ENCODE assay signal across 8 mouse cellular contexts in the genomic region with DNA sequence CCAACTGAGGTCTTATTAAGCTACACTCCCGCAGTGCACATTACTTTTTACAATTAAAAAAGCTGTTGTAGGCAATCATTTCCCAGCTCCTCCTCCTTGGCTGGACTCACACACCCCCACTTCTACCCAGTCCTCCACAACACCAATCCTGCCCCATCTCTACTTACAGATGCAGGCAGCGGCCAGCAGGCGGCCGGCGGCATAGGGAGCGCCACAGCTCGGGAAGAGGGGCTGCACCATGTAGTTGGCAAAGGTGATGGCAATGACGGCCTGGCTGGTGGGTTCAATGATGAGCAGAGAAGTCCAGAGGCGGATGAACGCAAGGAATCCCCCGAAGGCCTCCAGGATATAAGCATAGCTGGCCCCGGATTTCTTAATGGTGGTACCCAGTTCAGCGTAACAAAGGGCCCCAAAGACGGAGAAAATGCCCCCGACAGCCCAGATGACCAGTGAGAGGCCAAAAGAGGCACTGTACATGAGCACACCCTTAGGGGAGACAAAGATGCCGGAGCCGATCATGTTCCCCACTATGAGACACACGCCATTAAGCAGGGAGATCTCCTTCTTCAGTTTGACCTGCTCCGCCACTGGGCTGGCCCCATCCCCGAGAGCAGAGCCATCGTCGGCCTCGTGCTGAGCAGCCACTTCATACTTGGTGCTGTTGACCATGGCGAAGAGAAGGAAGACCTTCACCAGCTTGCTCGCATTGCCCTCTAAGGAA. TPM values are rescaled to one million over a fixed set of nuclear protein-coding genes. Genes with fewer than 3 reads are reported as not detected.
DNase-seq lines count a peak whose midpoint lies in the region; ATAC-seq and TF ChIP-seq lines count a peak whose summit lies in the region.
"Had no signal": no experiment of that assay in that cellular context is flagged by ENCODE, and none has a peak within 500 bp of the region (broad histone marks: within the 10 kb centered on the region; RNA-seq: fewer than 3 reads in every experiment).

No protein-coding gene starts in this region.

- no peaks in the 10 kb centered on the region for H3K36me3 ChIP-seq in hindbrain, embryonic 15.5 days
- H3K36me3 ChIP-seq in hindbrain, embryonic 16.5 days (ENCODE audit: control insufficient read depth, insufficient read depth, low read length), result no peaks in the 10 kb centered on the region
- peaks cover 12% of the 10 kb centered on the region; the same call in 1 of the 2 replicates for H3K36me3 ChIP-seq in intestine, postnatal 0 days (ENCODE audit: control insufficient read depth, insufficient read depth)
- H3K36me3 ChIP-seq in liver, embryonic 16.5 days (ENCODE audit: control insufficient read depth, insufficient read depth), result no peaks in the 10 kb centered on the region
- H3K36me3 ChIP-seq: forebrain, embryonic 15.5 days had no signal

- peak; percentile 45 for DNase-seq in R1 (ENCODE audit: low read depth, low spot score)
- no peak for DNase-seq in urinary bladder, postnatal 14 days (ENCODE audit: low spot score)
- DNase-seq in gastrocnemius, adult 8-10 months (ENCODE audit: low spot score in 2 of 2), result no peak

- no peak overlapping the region for H3K4me3 ChIP-seq in hindbrain, embryonic 15.5 days
- H3K4me3 ChIP-seq in hindbrain, embryonic 16.5 days (ENCODE audit: low read length), result no peak overlapping the region
- H3K4me3 ChIP-seq in intestine, postnatal 0 days (ENCODE audit: low read depth, low read length), result peak overlapping the region; percentile 46
- H3K4me3 ChIP-seq in liver, embryonic 16.5 days (ENCODE audit: low read depth, low read length), result 0 out of 2 replicates have a peak overlapping the region, but pooled peaks have one; percentile 2
- H3K4me3 ChIP-seq: forebrain, embryonic 15.5 days had no signal

- H3K4me2 ChIP-seq in hindbrain, embryonic 15.5 days, result no peak overlapping the region
- no peak overlapping the region for H3K4me2 ChIP-seq in hindbrain, embryonic 16.5 days (ENCODE audit: low read length)
- peak overlapping the region; percentile 70 for H3K4me2 ChIP-seq in intestine, postnatal 0 days (replicated peaks; ENCODE audit: low read depth)
- no peak overlapping the region for H3K4me2 ChIP-seq in liver, embryonic 16.5 days (ENCODE audit: low read depth, low read length)
- H3K4me2 ChIP-seq: forebrain, embryonic 15.5 days had no signal

- H3K4me1 ChIP-seq in hindbrain, embryonic 15.5 days (replicated peaks), result 0 out of 2 replicates have a peak, but pooled peaks cover 6% of the 10 kb centered on the region
- no peaks in the 10 kb centered on the region for H3K4me1 ChIP-seq in hindbrain, embryonic 16.5 days (ENCODE audit: control insufficient read depth, insufficient read depth, low read depth, low read length)
- peaks cover 2% of the 10 kb centered on the region; the same call in 1 of the 2 replicates for H3K4me1 ChIP-seq in intestine, postnatal 0 days (replicated peaks; ENCODE audit: control insufficient read depth, insufficient read depth, low read length)
- H3K4me1 ChIP-seq in liver, embryonic 16.5 days (ENCODE audit: control insufficient read depth, low read depth, low read length), result peaks cover 16% of the 10 kb centered on the region
- H3K4me1 ChIP-seq: forebrain, embryonic 15.5 days had no signal

- no peak overlapping the region for H3K27ac ChIP-seq in hindbrain, embryonic 15.5 days (replicated peaks)
- no peak overlapping the region for H3K27ac ChIP-seq in hindbrain, embryonic 16.5 days (ENCODE audit: low read depth, low read length)
- peak overlapping the region; percentile 95 for H3K27ac ChIP-seq in intestine, postnatal 0 days (ENCODE audit: low read depth, low read length)
- no peak overlapping the region for H3K27ac ChIP-seq in liver, embryonic 16.5 days (ENCODE audit: low read length)
- H3K27ac ChIP-seq: forebrain, embryonic 15.5 days had no signal

- H3K9me3 ChIP-seq in hindbrain, embryonic 15.5 days, result no peaks in the 10 kb centered on the region
- H3K9me3 ChIP-seq in hindbrain, embryonic 16.5 days (ENCODE audit: control insufficient read depth, low read length), result no peaks in the 10 kb centered on the region
- H3K9me3 ChIP-seq in intestine, postnatal 0 days (ENCODE audit: control insufficient read depth), result no peaks in the 10 kb centered on the region
- no peaks in the 10 kb centered on the region for H3K9me3 ChIP-seq in liver, embryonic 16.5 days (replicated peaks; ENCODE audit: control insufficient read depth, low read length)
- H3K9me3 ChIP-seq: forebrain, embryonic 15.5 days had no signal

- H3K27me3 ChIP-seq in hindbrain, embryonic 15.5 days, result peaks cover 4% of the 10 kb centered on the region; the same call in 1 of the 2 replicates
- no peaks in the 10 kb centered on the region for H3K27me3 ChIP-seq in hindbrain, embryonic 16.5 days (replicated peaks; ENCODE audit: control insufficient read depth, insufficient read depth, low read length)
- no peaks in the 10 kb centered on the region for H3K27me3 ChIP-seq in intestine, postnatal 0 days (replicated peaks; ENCODE audit: control insufficient read depth, insufficient read depth, low read length)
- H3K27me3 ChIP-seq in liver, embryonic 16.5 days (ENCODE audit: control insufficient read depth, insufficient read depth, low read depth, low read length), result no peaks in the 10 kb centered on the region
- H3K27me3 ChIP-seq: forebrain, embryonic 15.5 days had no signal

- TF ChIP-seq CTCF in intestine, postnatal 0 days (IDR thresholded peaks at IDR 0.05; ENCODE audit: low read depth), result peak; percentile 76

- WGBS in hindbrain, embryonic 15.5 days, result 83% methylated on average over 25 of the region's 25 CpGs
- 81% methylated on average over 25 of the region's 25 CpGs for WGBS in hindbrain, embryonic 16.5 days
- 51% methylated on average over 25 of the region's 25 CpGs for WGBS in intestine, postnatal 0 days
- WGBS in liver, embryonic 16.5 days (ENCODE audit: insufficient replicate concordance), result 75% methylated on average over 25 of the region's 25 CpGs

- 0 out of 2 replicates have a peak, but pooled peaks have one; percentile 7 for ATAC-seq in hindbrain, embryonic 15.5 days (ENCODE audit: low FRiP score, low read depth)
- no peak for ATAC-seq in hindbrain, embryonic 16.5 days
- no peak; the same call in 1 of the 2 replicates for ATAC-seq in intestine, postnatal 0 days
- ATAC-seq in liver, embryonic 16.5 days (ENCODE audit: low read depth), result no peak
- ATAC-seq: forebrain, embryonic 15.5 days had no signal

- no peak overlapping the region for H3K9ac ChIP-seq in hindbrain, embryonic 15.5 days
- no peak overlapping the region for H3K9ac ChIP-seq in hindbrain, embryonic 16.5 days (ENCODE audit: low read depth, low read length)
- peak overlapping the region; percentile 71 for H3K9ac ChIP-seq in intestine, postnatal 0 days (ENCODE audit: low read depth, low read length)
- H3K9ac ChIP-seq in liver, embryonic 16.5 days (ENCODE audit: low read depth, low read length), result no peak overlapping the region
- H3K9ac ChIP-seq: forebrain, embryonic 15.5 days had no signal

RNA-seq across cellular contexts. Expression of a gene that starts 9.1 kb away (rescaled TPM):
- polyA plus RNA-seq in hindbrain, embryonic 15.5 days (2015; fragmentation: Nextera tagmentation; extraction: Ambion mirVana), result 4.5 and 5.9 TPM in 2 replicates
- polyA plus RNA-seq in hindbrain, embryonic 16.5 days (2015; fragmentation: Nextera tagmentation; extraction: Ambion mirVana), result 4.9 and 5.9 TPM in 2 replicates
- polyA plus RNA-seq in intestine, postnatal 0 days (2015; fragmentation: Nextera tagmentation; extraction: Ambion mirVana), result 188 TPM in 2 replicates
- polyA plus RNA-seq in liver, embryonic 16.5 days (2015; fragmentation: Nextera tagmentation; extraction: Ambion mirVana), result 9.5 and 10.5 TPM in 2 replicates
- 1 to 10 TPM in 2 of 4 experiments, under 1 TPM in 2; 0.46 to 1.9 (median 0.89) TPM for total RNA-seq in gastrocnemius, adult 8-10 months (2022)

RNA-seq across cellular contexts. Expression of a gene that starts 18.2 kb away (rescaled TPM):
- polyA plus RNA-seq in hindbrain, embryonic 15.5 days (2015; fragmentation: Nextera tagmentation; extraction: Ambion mirVana), result 241 and 251 TPM in 2 replicates
- polyA plus RNA-seq in hindbrain, embryonic 16.5 days (2015; fragmentation: Nextera tagmentation; extraction: Ambion mirVana), result 218 and 228 TPM in 2 replicates
- polyA plus RNA-seq in intestine, postnatal 0 days (2015; fragmentation: Nextera tagmentation; extraction: Ambion mirVana), result 300 and 317 TPM in 2 replicates
- 161 and 178 TPM in 2 replicates for polyA plus RNA-seq in liver, embryonic 16.5 days (2015; fragmentation: Nextera tagmentation; extraction: Ambion mirVana)
- total RNA-seq in gastrocnemius, adult 8-10 months (2022), result 100 to 1,000 TPM; 104 to 126 (median 117) TPM

RNA-seq across cellular contexts. Expression of a gene that starts 22.9 kb away (rescaled TPM):
- polyA plus RNA-seq in hindbrain, embryonic 15.5 days (2015; fragmentation: Nextera tagmentation; extraction: Ambion mirVana), result 51.1 and 53.4 TPM in 2 replicates
- 45.1 and 56.1 TPM in 2 replicates for polyA plus RNA-seq in hindbrain, embryonic 16.5 days (2015; fragmentation: Nextera tagmentation; extraction: Ambion mirVana)
- 49.4 and 53.7 TPM in 2 replicates for polyA plus RNA-seq in intestine, postnatal 0 days (2015; fragmentation: Nextera tagmentation; extraction: Ambion mirVana)
- polyA plus RNA-seq in liver, embryonic 16.5 days (2015; fragmentation: Nextera tagmentation; extraction: Ambion mirVana), result 22.9 and 25.3 TPM in 2 replicates
- total RNA-seq in gastrocnemius, adult 8-10 months (2022), result 1 to 10 TPM; 2.8 to 6.3 (median 3.7) TPM

RNA-seq across cellular contexts. Expression of a gene that starts 47.9 kb away (rescaled TPM):
- 55.1 and 58.5 TPM in 2 replicates for polyA plus RNA-seq in hindbrain, embryonic 15.5 days (2015; fragmentation: Nextera tagmentation; extraction: Ambion mirVana)
- polyA plus RNA-seq in hindbrain, embryonic 16.5 days (2015; fragmentation: Nextera tagmentation; extraction: Ambion mirVana), result 58.5 and 59.9 TPM in 2 replicates
- 35.5 and 36.4 TPM in 2 replicates for polyA plus RNA-seq in intestine, postnatal 0 days (2015; fragmentation: Nextera tagmentation; extraction: Ambion mirVana)
- polyA plus RNA-seq in liver, embryonic 16.5 days (2015; fragmentation: Nextera tagmentation; extraction: Ambion mirVana), result 15.9 and 17.9 TPM in 2 replicates
- 10 to 100 TPM; 39.6 to 46.8 (median 44.1) TPM for total RNA-seq in gastrocnemius, adult 8-10 months (2022)

RNA-seq across cellular contexts. Expression of a gene that starts 55.4 kb away (rescaled TPM):
- polyA plus RNA-seq in hindbrain, embryonic 15.5 days (2015; fragmentation: Nextera tagmentation; extraction: Ambion mirVana), result 30.3 and 34.3 TPM in 2 replicates
- polyA plus RNA-seq in hindbrain, embryonic 16.5 days (2015; fragmentation: Nextera tagmentation; extraction: Ambion mirVana), result 31.4 and 35.6 TPM in 2 replicates
- 105 and 108 TPM in 2 replicates for polyA plus RNA-seq in intestine, postnatal 0 days (2015; fragmentation: Nextera tagmentation; extraction: Ambion mirVana)
- 17.9 and 19.3 TPM in 2 replicates for polyA plus RNA-seq in liver, embryonic 16.5 days (2015; fragmentation: Nextera tagmentation; extraction: Ambion mirVana)
- 10 to 100 TPM; 23.5 to 34.0 (median 29.5) TPM for total RNA-seq in gastrocnemius, adult 8-10 months (2022)

Comparison
In these comparisons a context has a peak if more than half of its experiments do, and no peak if none do; other contexts are left out.
1. H3K4me3 ChIP-seq: peak in intestine, postnatal 0 days (single experiment) and liver, embryonic 16.5 days (single experiment); none in hindbrain, embryonic 15.5 days (single experiment) and hindbrain, embryonic 16.5 days (single experiment).
2. RNA of a gene that starts 9.1 kb away (polyA plus RNA-seq): 188 TPM in intestine, postnatal 0 days; 9.5 to 10.5 TPM in liver, embryonic 16.5 days, 4.9 to 5.9 TPM in hindbrain, embryonic 16.5 days and 4.5 to 5.9 TPM in hindbrain, embryonic 15.5 days; every median in the first group is over 10 times any median in the second.